Mouse (Mus musculus): Measurements from ENCODE around the gene Foxp3.

Gene Foxp3

GRCm38 (mm10) chrX:7573176-7574086 lies at the start of gene Foxp3:
Gene Foxp3 (plus strand): TSS chrX:7573644.
- peak; percentile 70 for DNase-seq

DNA sequence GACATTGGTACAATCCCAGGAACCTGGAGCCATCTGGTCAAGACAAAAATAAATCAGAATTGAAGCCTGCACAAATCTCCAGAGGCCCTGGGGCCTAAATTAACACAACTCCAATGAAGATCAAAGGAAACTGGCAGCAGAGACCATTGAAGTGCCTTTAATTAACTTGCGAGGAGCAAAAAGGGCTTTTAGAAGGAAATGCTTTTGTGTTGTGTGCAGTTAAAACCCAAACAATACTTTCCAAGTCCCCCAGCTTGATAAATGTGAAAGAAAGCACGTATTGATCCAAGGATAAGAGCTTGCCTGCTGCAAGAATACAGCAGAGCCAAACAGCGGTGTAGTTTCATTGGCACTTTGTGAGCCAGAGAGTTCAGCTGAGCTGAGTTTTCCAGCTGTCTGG lies 48.5 kb upstream of the Foxp3 start:
- peak; percentile 2 for DNase-seq

GRCm38 (mm10) chrX:7553474-7553873 lies 20.0 kb upstream of the Foxp3 start:
- DNase-seq = no peak

DNA sequence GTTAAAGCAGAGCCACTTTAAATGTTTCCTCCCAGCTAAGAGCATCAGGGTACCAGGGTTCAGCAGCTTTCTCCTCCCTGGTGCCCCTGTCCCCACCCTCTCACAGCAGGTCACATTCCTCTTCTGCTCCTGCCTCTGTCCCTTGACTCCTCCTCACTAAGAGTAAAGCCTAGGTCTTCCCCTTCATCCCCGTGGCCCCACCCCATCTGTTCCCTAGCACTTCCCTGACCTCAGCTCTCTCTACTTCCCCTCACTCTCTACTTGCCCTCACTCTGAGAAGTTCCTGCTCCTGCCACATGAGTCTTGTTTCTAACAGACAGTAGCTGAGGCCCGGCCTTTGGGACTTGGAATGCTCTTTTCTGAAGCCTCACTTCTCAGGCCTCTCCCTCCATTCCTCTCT lies 10.4 kb upstream of the Foxp3 start:
- no peak for DNase-seq

DNA sequence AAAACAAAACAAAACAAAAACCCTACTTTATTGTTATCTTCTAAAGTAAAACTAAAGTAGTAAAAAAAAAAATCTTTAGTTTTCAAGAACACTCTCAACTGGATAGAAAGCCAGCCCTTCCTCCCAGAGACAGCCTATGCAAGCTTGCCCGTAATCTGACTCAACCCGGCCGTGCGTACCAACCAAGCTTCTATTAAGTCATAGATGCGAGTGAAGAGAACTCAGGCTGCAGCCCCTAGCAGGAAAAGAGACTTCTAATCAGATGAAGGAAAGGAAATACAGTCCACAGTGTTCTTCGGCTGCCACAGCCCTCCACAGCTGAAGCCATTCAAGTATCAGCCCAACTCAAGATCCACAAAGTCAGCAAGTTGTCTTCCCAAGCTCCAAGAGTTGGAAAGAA lies 7.1 kb upstream of the Foxp3 start:
- no peak for DNase-seq

DNA sequence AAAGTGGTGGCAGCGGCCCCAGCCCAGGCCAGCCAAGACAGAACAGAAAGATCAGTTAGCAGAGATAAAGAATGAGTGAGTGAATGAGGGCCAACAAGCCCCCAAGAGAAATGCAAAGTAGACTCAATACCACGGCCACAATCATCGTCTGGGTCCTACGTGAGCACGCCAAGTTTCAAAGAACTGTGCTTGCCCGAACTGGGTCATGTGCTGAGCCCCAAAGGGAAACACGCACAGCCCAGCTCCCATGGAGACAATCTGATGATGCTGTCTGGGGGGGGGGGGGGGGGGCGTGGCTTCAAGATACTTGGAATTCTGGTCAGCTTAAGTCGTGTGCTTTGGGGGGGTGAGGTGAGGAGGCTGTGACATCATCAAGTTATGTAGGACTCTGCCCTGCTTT lies 6.0 kb upstream of the Foxp3 start:
- no peak for DNase-seq

GRCm38 (mm10) chrX:7570481-7571175 lies 2.8 kb upstream of the Foxp3 start:
- DNase-seq = peak; percentile 21

GRCm38 (mm10) chrX:7571565-7572136 lies 1.8 kb upstream of the Foxp3 start:
- no peak for DNase-seq

- no peak for DNase-seq
Observed at GRCm38 (mm10) chrX:7572466-7572865, 978 bp upstream of the Foxp3 start.

- peak; percentile 98 for DNase-seq
Observed at GRCm38 (mm10) chrX:7574087-7574884, 842 bp downstream of the Foxp3 start, which contains the start of gene Ppp1r3f. Gene Ppp1r3f (minus strand): TSS chrX:7574283.

GRCm38 (mm10) chrX:7574885-7575231 lies 1.4 kb downstream of the Foxp3 start:
- DNase-seq = no peak

GRCm38 (mm10) chrX:7581151-7581550 lies 7.7 kb downstream of the Foxp3 start:
- no peak for DNase-seq

- no peak for DNase-seq
Observed at GRCm38 (mm10) chrX:7583881-7584280, 10.4 kb downstream of the Foxp3 start.

DNA sequence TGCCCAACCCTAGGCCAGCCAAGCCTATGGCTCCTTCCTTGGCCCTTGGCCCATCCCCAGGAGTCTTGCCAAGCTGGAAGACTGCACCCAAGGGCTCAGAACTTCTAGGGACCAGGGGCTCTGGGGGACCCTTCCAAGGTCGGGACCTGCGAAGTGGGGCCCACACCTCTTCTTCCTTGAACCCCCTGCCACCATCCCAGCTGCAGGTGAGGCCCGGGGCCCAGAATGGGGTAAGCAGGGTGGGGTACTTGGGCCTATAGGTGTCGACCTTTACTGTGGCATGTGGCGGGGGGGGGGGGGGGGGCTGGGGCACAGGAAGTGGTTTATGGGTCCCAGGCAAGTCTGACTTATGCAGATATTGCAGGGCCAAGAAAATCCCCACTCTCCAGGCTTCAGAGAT lies 12.9 kb downstream of the Foxp3 start:
- no peak for DNase-seq

- no peak for DNase-seq
Observed at GRCm38 (mm10) chrX:7595371-7595770, 21.9 kb downstream of the Foxp3 start.

DNA sequence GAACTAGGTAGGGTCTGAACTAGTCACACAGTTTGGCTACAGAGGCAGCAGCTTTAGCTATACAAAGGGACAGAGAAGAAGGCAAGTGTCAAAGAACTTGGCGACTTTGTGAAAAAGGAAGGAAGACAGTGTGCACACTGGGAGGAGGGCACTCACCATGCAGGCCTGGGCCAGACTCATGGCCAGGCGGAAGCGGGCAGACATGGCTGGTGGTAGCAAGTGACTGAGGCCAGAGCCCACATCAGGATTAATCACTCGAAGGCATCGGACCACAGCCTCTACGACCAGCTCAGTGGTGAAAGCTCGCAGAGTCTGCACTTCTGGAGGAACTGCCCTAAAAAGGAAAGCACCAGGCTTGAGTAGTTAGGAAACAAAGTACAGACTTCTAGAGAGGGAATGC lies 30.6 kb downstream of the Foxp3 start:
- DNase-seq = no peak

GRCm38 (mm10) chrX:7604879-7605574 lies 31.6 kb downstream of the Foxp3 start, which contains the start of gene Ccdc22:
Gene Ccdc22 (minus strand): TSS chrX:7605517.
- peak; percentile 87 for DNase-seq

- DNase-seq = no peak
Observed at GRCm38 (mm10) chrX:7605575-7605941, 32.1 kb downstream of the Foxp3 start.

DNA sequence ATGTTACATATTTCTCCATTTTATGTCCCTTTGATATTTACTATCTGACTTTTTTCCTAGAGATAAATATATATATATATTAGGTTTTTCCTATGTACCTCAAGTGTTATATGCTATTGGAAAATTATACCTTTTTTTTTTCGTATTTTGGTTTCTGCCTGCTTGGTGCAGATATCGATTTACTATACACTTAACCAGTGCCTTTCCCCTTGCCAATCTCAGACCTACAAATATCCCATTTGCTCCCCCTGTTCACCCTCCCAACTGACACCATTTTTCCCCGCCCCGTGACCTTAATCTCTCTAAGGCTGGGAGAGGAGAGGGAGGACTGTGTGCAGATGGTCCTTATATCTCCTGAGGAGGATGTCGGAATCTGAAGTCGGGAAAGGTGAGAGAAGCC lies 33.3 kb downstream of the Foxp3 start, which contains the start of gene Cacna1f:
TSS of gene Cacna1f (plus strand) at position 301 of the 400 bp plus-strand sequence.
- no peak for DNase-seq

DNA sequence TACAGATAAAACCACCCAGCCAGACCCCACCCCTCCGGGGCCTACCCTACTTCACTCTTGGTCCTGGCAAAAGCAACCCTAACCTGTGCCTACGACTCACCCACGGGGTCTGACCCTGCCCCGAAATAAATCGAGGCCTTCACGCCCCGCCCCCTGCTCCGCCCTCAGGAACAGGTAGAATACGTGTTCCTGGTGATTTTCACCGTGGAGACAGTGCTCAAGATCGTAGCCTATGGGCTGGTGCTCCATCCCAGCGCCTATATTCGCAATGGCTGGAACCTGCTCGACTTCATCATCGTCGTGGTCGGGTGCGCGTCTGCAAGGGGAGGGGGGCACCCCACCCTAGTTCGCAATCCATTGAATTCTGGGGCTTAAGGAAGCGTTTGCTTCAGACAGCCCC lies 36.6 kb downstream of the Foxp3 start:
- DNase-seq = peak; percentile 55

DNA sequence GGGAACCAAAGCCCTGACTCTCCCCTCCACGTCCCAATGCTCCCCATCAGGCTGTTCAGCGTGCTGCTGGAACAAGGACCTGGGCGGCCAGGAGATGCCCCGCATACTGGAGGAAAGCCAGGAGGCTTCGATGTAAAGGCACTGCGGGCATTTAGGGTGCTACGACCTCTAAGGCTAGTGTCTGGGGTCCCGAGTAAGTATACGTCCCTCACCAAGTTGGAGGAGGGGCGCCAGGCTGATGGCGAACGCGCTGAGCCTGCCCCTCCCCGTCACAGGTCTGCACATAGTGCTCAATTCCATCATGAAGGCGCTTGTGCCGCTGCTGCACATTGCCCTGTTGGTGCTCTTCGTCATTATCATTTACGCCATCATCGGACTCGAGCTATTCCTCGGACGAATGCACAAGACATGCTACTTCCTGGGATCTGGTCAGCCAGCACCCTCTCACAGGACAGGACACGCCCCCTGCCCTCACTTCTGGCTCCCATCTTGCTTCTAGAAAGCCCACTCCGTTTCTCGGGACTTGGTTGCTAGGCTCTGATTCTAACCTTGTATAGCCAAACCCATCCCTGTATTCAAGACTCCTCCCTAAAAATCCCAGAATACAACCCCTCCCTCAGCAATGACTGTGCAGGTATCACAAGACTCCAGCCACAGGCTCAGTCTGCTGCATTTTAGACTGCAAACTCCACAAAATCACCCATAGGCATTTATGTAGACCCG lies 37.3 kb downstream of the Foxp3 start:
- DNase-seq = peak; percentile 51
